Mouse (Mus musculus) erythroblast, embryonic 14.5 days (primary cell): ENCODE measurements around the gene Ybx2. TPM values are rescaled to one million over a fixed set of nuclear protein-coding genes. Genes with fewer than 3 reads are reported as not detected.
A peak's percentile ranks its signal among the peaks of the same experiment; 100 is the strongest.
"Not testable (repeated sequence)": the region's sequence is repeated elsewhere in the genome, so short reads cannot be mapped to it uniquely, and the experiment has no call there.

Experiments used
- H3K27me3 ChIP-seq: 2 replicates; pipeline ENCODE4 v1.6.1; 2012; ENCODE audit warnings: inconsistent platforms; ENCODE audit not compliant: control insufficient read depth
- H3K36me3 ChIP-seq: 2 replicates; pipeline ENCODE4 v1.6.1; 2012; ENCODE audit warnings: mild to moderate bottlenecking, inconsistent platforms; ENCODE audit not compliant: control insufficient read depth
- H3K4me1 ChIP-seq: 2 replicates; pipeline ENCODE4 v1.6.1; 2012; ENCODE audit warnings: inconsistent platforms; ENCODE audit not compliant: control insufficient read depth
- H3K4me3 ChIP-seq: replicated peaks from 2 replicates; pipeline ENCODE3; 2012; ENCODE audit warnings: moderate library complexity, mild to moderate bottlenecking, inconsistent platforms
- H3K9me3 ChIP-seq: 2 replicates; pipeline ENCODE4 v1.6.1; 2012; ENCODE audit warnings: low read length, inconsistent platforms, mixed read lengths; ENCODE audit not compliant: control insufficient read depth
- GATA1 ChIP-seq: IDR thresholded peaks from 2 replicates; pipeline ENCODE4 v1.6.1; 2012; ENCODE audit warnings: low read length, inconsistent platforms, mixed read lengths
- TAL1 ChIP-seq: IDR thresholded peaks from 3 replicates; pipeline ENCODE4 v1.6.1; 2012; ENCODE audit warnings: low read length, inconsistent platforms, mixed read lengths
- polyA plus RNA-seq: library from polyadenylated mRNA; stranded (reverse); fragments of >175 nt; gene quantifications from 2 replicates; pipeline ENCODE4 v1.2.3, GENCODE M21; 2012

Gene Ybx2
- polyA plus RNA-seq, 1 experiment = 0.29 TPM

DNA sequence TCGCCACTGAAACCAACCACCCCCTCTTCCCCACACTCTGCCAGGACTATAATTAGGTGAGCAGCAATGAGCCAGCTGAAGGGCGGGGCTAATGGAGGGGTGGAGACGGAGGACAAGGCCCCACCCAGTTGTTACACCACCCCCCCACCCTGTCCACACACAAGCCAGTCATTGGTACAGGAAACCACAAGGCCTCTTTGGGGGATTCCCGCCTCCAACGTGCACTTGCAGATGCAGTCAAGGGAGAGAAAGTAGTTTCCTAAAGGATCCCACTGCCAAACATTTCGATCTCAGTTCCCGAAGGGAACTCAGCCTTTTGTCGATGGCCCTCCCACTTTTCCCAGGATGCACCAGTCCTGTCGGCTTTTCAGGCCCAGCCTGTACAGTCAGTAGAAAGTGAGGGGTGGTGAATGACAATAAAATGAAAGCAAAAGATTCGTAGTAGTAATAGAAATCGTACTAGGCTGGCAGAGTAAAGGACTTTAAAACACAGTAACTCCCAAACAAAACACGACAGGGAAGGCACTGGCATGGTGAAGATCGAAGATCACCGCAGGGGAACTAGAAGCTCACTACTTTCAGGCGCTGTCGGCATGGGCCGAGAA, 15.8 kb upstream of the Ybx2 start:
- H3K4me3 ChIP-seq = peak overlapping the region; percentile 96
- no peaks in the 10 kb centered on the region for H3K27me3 ChIP-seq
- H3K36me3 ChIP-seq = peaks cover 52% of the 10 kb centered on the region
- peaks cover 84% of the 10 kb centered on the region for H3K4me1 ChIP-seq
- no peaks in the 10 kb centered on the region for H3K9me3 ChIP-seq
- TF ChIP-seq TAL1 (no peak), GATA1 (no peak)

DNA sequence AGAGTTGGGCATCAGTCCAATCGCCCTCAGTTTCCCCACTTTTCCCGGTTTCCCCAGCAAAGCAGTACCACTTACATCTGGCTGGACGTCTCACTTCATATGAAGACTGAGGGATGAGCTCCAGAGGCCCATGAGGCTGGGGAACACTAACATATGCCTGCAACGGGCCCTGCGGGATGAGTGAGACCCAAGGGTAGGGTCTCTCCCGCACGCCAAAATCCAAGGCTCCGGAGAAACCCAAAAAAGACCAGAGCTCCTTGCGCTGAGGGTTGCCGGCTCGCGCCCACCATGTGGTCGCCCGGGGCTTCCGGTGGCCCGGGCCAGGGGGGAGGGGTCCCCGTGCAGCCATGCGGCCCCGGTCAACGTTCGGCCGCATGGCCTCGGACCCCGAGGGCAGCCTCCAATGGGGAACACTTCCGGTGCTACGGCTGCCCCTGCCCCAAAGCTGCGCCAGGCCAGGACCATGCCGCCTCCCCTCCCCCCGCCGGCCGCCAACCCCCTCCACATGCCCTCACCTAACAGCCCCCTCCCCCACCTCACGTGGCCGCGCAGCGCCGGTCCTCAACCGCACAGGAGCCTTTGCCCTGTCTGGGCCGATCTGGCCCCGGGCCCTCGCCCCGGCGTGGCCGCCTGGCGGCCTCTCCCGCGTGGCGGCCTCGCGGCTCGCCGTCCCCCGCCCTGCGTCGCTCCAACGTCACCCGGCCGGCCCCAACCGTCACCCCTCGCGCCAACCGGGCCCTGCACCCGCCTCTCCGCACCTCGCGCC, 15.1 kb upstream of the Ybx2 start:
- no peaks in the 10 kb centered on the region for H3K27me3 ChIP-seq
- H3K36me3 ChIP-seq = peaks cover 45% of the 10 kb centered on the region
- H3K9me3 ChIP-seq = no peaks in the 10 kb centered on the region
- TF ChIP-seq GATA1 (no peak), TAL1 (no peak)
- peaks cover 78% of the 10 kb centered on the region for H3K4me1 ChIP-seq
- H3K4me3 ChIP-seq = peak overlapping the region; percentile 96

DNA sequence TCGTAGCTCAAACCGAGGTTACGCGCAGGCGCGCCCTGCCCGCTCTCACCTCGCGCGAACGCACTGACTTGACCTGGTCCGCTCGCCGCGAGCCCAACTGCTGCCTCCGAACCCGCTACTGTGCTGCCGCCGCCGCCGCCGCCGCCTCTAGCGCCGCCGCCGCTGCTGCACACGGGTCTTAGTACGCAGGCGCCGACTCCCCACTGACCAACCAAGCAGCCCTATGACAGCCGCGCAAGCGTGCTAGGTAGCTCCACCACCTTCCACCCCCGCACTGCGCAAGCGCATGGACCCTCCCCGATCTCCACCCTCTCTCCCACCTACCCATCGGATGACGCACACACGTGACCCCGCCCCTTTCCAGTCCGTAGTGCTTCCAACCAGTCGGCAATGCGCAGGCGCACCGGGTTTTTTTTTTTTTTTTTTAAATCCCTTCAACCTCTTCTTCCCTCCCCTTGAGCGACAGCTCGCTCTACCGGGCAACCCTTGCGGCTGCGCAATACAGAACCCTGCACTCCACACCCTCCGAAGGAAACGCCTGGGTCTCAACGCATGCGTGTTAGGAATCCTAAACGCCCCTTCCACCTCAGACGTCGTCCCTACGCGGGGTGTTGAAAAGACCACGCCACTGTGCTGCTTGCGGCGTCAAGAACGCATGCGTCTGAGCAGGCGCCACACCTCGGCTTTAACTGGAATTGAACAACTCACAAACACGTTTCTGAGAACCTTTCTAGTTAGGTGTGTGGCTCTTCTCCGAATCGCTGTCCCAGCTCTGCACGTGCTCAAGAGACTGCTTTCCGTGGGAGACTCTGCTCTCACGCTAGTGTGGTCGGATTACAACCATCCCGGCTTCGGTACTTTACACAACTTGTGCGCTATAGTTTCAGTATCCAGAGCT, 14.2 kb upstream of the Ybx2 start, which contains the start of gene Eif5a:
Eif5a (minus strand) TSS at position 845 of the 898 bp plus-strand sequence.
- Histone ChIP-seq H3K4me1 (peaks cover 68% of the 10 kb centered on the region), H3K27me3 (no peaks in the 10 kb centered on the region), H3K36me3 (peaks cover 36% of the 10 kb centered on the region), H3K9me3 (no peaks in the 10 kb centered on the region), H3K4me3 (peak within 1 kb of the TSS; percentile 96)
- TF ChIP-seq GATA1 (no peak), TAL1 (no peak)

DNA sequence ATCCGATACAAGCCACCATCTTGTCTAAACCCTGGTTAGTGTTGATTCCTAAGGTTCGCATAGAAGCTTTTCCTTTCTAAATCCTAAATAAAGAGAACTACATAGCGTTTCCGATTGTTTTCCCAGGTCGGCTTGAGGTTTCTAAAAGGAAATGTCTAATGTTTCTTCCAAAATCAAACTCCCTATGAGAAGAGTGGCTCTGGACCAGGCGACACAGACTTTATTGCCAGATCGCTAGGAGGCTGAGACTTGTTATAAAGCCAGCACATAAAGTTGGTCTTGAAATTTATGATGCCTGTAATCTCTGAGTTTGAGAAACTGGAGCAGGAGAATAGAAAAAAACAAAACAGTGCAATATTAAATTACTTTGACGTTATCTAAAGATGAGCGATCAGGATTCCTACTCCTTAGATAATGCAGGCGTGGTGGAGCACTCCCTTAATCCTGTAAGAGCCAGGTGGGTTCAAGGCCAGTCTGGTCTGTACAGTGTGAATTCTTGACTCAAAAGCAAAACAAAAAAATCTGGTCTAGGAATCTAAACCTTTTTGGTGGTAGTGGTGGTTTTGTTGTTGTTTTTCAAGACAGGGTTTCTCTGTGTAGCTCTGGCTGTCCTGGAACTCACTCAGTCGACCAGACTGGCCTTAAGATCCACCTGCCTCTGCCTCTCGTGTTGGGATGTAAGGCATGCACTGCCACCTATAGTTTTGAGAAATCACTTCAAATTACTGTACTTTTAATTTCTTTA, 13.4 kb upstream of the Ybx2 start:
- H3K36me3 ChIP-seq = peaks cover 28% of the 10 kb centered on the region
- peak overlapping the region; percentile 96 for H3K4me3 ChIP-seq
- no peak for TF ChIP-seq GATA1
- no peak for TF ChIP-seq TAL1
- peaks cover 60% of the 10 kb centered on the region for H3K4me1 ChIP-seq
- H3K27me3 ChIP-seq = no peaks in the 10 kb centered on the region
- H3K9me3 ChIP-seq = no peaks in the 10 kb centered on the region

DNA sequence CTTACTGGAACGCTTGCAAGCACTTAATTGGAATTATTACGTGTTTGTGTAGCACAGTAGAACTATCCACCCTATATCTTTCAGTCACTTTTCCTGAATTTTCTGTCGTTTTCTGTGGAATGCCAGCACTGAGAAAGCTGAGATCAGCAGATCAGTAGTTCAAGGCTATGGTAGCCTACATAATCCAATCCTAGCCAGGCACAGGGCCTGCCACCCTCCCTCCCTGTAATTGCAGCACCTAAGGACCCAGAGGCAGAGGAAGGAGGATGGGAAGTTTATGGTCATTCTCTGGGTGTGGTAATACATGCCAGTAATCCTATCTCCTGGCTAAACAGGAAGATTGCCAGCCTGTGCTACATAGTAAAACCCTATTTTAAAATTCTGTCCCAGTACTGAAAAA, 12.8 kb upstream of the Ybx2 start:
- H3K36me3 ChIP-seq = peaks cover 22% of the 10 kb centered on the region
- H3K4me1 ChIP-seq = peaks cover 54% of the 10 kb centered on the region
- H3K4me3 ChIP-seq = peak overlapping the region; percentile 96

DNA sequence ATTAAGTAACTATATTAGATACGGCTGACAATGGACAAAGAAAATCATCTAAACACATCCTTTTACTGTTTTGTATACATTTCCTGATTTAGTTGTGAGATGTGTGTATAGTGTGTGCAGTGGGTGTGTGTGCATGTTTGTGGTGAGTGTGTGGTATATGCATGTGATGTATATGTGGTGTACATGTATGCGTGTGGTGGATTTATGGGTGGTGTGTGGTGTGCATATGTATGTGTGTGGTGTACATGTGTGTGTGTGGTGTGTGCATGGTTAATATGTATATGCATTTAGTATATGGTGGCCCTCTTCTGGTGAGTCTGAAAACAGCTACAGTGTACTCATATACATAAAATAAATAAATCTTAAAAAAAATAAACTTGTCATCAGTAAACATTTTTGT, 8.1 kb upstream of the Ybx2 start:
- Histone ChIP-seq H3K36me3 (no peaks in the 10 kb centered on the region), H3K4me3 (no peak overlapping the region), H3K27me3 (peaks cover 3% of the 10 kb centered on the region; the same call in 1 of the 2 replicates), H3K9me3 (no peaks in the 10 kb centered on the region), H3K4me1 (peaks cover 20% of the 10 kb centered on the region)
- no peak for TF ChIP-seq TAL1

More for the DNA sequence above, 12.8 kb upstream of the Ybx2 start:
- no peaks in the 10 kb centered on the region for H3K9me3 ChIP-seq
- TF ChIP-seq GATA1 (no peak), TAL1 (no peak)
- no peaks in the 10 kb centered on the region for H3K27me3 ChIP-seq

DNA sequence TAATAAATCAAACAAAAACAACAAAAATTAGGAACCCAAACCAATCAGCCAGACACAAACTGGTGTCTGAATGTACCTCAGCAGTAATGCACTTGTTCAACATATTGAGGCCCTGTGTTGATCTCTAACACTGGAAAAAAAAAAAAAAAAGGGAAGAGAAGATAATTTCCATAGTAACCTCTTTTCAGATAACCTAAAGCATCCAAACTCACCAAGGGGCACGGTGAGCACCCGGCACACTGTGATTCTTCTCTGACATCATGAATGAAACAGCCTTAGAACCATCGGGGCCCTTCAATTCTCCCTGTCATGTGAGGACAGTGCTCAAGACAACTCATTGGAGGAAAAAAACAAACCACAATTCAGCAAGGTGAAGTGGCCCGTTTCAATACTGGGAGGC, 5.9 kb upstream of the Ybx2 start:
- Histone ChIP-seq H3K9me3 (no peaks in the 10 kb centered on the region; the same call in 1 of the 2 replicates), H3K4me3 (no peak overlapping the region), H3K27me3 (peaks cover 13% of the 10 kb centered on the region), H3K4me1 (peaks cover 12% of the 10 kb centered on the region), H3K36me3 (no peaks in the 10 kb centered on the region)
- TF ChIP-seq GATA1 = no peak
- TF ChIP-seq TAL1 = no peak

DNA sequence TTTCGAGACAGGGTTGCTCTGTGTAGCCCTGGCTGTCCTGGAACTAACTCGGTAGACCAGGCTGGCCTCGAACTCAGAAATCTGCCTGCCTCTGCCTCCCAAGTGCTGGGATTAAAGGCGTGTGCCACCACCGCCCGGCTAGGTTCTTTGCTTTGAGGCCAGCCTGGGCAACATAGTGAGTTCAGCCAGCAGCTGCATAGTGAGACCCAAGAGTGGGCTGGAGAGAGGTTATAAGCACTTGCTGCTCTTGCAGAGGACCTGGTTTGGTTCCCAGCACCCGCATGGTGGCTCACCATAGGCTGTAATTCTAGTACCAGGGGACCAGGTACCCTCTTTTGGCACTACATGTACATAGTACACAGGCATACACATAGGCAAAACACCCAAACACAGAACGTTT, 5.4 kb upstream of the Ybx2 start:
- H3K9me3 ChIP-seq, H3K36me3 ChIP-seq, H3K4me3 ChIP-seq: not testable (repeated sequence)
- Histone ChIP-seq H3K4me1 (peaks cover 17% of the 10 kb centered on the region), H3K27me3 (peaks cover 17% of the 10 kb centered on the region)
